Mouse (Mus musculus) forebrain, embryonic 14.5 days (tissue): Measurements from ENCODE around the gene Hist1h4j. TPM values are rescaled to one million over a fixed set of nuclear protein-coding genes. Genes with fewer than 3 reads are reported as not detected.
"Not testable (repeated sequence)": the region's sequence is repeated elsewhere in the genome, so short reads cannot be mapped to it uniquely, and the experiment has no call there.

ENCODE experiments used
- ATAC-seq: fragments of 200-750 bp; cut with Nextera tagmentation; 2 replicates; pipeline ENCODE4 v1.8.0; 2017; ENCODE audit warnings: mild to moderate bottlenecking, moderate library complexity
- DNase-seq: peaks from one replicate; pipeline ENCODE4 v3.0.0-alpha.2; 2015; ENCODE audit warnings: low spot score
- H3K27ac ChIP-seq: fragments of 300-500 bp; sonication (generic); 2 replicates; pipeline ENCODE4 v1.5.1; 2014; ENCODE audit warnings: low read depth, mild to moderate bottlenecking, control low read depth, low read length, moderate library complexity
- H3K27me3 ChIP-seq: fragments of 300-500 bp; sonication (generic); replicated peaks from 2 replicates; pipeline ENCODE4 v1.6.1; 2014; ENCODE audit warnings: low read length, control low read depth, mixed read lengths; ENCODE audit not compliant: control insufficient read depth, insufficient read depth
- H3K36me3 ChIP-seq: fragments of 300-500 bp; sonication (generic); 2 replicates; pipeline ENCODE4 v1.6.1; 2014; ENCODE audit warnings: low read length, control low read depth; ENCODE audit not compliant: control insufficient read depth, insufficient read depth
- H3K4me1 ChIP-seq: fragments of 300-500 bp; sonication (generic); 2 replicates; pipeline ENCODE4 v1.6.1; 2014; ENCODE audit warnings: antibody characterized with exemption, low read length, control low read depth; ENCODE audit not compliant: control insufficient read depth, insufficient read depth
- H3K4me2 ChIP-seq: fragments of 300-500 bp; sonication (generic); 2 replicates; pipeline ENCODE4 v1.6.1; 2014; ENCODE audit warnings: mild to moderate bottlenecking, control low read depth, low read length
- H3K4me3 ChIP-seq: fragments of 300-500 bp; sonication (generic); 2 replicates; pipeline ENCODE4 v1.5.1; 2014; ENCODE audit warnings: low read depth, low read length, control low read depth
- H3K9ac ChIP-seq: fragments of 300-500 bp; sonication (generic); 2 replicates; pipeline ENCODE4 v1.6.1; 2014; ENCODE audit warnings: mild to moderate bottlenecking, low read length, control low read depth, moderate library complexity
- H3K9me3 ChIP-seq: fragments of 300-500 bp; sonication (generic); replicated peaks from 2 replicates; pipeline ENCODE4 v1.6.1; 2016; ENCODE audit warnings: low read length, control low read depth, mixed read lengths; ENCODE audit not compliant: control insufficient read depth
- WGBS: fragments of 180-500 bp; shearing (Covaris S2); extraction: QIAGEN DNeasy Blood & Tissue Kit; methylation state at CpG from one replicate; pipeline ENCODE4 v1.1.7; 2014; 5-methylcytosine and 5-hydroxymethylcytosine counted together
- polyA plus RNA-seq: library from polyadenylated mRNA; unstranded; fragments of >200 nt; fragmentation: Nextera tagmentation; extraction: Ambion mirVana; gene quantifications from 2 replicates; pipeline ENCODE4 v1.2.1, GENCODE M21; 2014

Gene Hist1h4j
- polyA plus RNA-seq: 1.7 TPM in 2 replicates

- DNase-seq (peak; percentile 95), ATAC-seq (peak; percentile 92)
- not testable (repeated sequence) for H3K9me3 ChIP-seq, H3K27me3 ChIP-seq, H3K36me3 ChIP-seq
- peak within 1 kb of the TSS; percentile 76 for H3K9ac ChIP-seq
- H3K4me3 ChIP-seq: peak within 1 kb of the TSS; percentile 48
- peak within 1 kb of the TSS; percentile 68 for H3K4me2 ChIP-seq
- 0% methylated on average over 37 of the region's 56 CpGs for WGBS
- H3K4me1 ChIP-seq: peaks cover 11% of the 10 kb centered on the region
- H3K27ac ChIP-seq: peak within 1 kb of the TSS; percentile 97
Measured at GRCm38 (mm10) chr13:21734906-21735767, at the start of gene Hist1h4j. Gene Hist1h4j, plus strand, starts transcription at chr13:21735064.

- no peak for ATAC-seq
- Histone ChIP-seq H3K4me3 (no peak within 1 kb of the TSS), H3K4me2 (no peak within 1 kb of the TSS), H3K27me3 (no peaks in the 10 kb centered on the region), H3K36me3 (no peaks in the 10 kb centered on the region), H3K4me1 (no peaks in the 10 kb centered on the region), H3K9ac (no peak within 1 kb of the TSS), H3K27ac (no peak within 1 kb of the TSS), H3K9me3 (no peaks in the 10 kb centered on the region)
- DNase-seq: no peak
Measured at GRCm38 (mm10) chr13:21697811-21698210, 37.1 kb upstream of the Hist1h4j start, which contains the start of gene Olfr1359. Gene Olfr1359, plus strand, starts transcription at chr13:21698111.

- Histone ChIP-seq H3K27ac (no peak overlapping the region), H3K4me2 (no peak overlapping the region), H3K9me3 (no peaks in the 10 kb centered on the region), H3K36me3 (no peaks in the 10 kb centered on the region), H3K4me3 (no peak overlapping the region), H3K4me1 (no peaks in the 10 kb centered on the region), H3K9ac (no peak overlapping the region), H3K27me3 (no peaks in the 10 kb centered on the region)
- DNase-seq (no peak), ATAC-seq (no peak)
- 71% methylated on average over 4 of the region's 4 CpGs for WGBS
Measured at GRCm38 (mm10) chr13:21706669-21707068, 28.2 kb upstream of the Hist1h4j start.

GRCm38 (mm10) chr13:21710031-21710711, 24.7 kb upstream of the Hist1h4j start:
- Histone ChIP-seq H3K9me3 (no peaks in the 10 kb centered on the region), H3K4me1 (peaks cover 4% of the 10 kb centered on the region), H3K4me3 (peak overlapping the region; percentile 56), H3K36me3 (no peaks in the 10 kb centered on the region), H3K9ac (peak overlapping the region; percentile 63), H3K27ac (peak overlapping the region; percentile 66; the same call in 1 of the 2 replicates), H3K27me3 (no peaks in the 10 kb centered on the region), H3K4me2 (peak overlapping the region; percentile 67)
- peak; percentile 89 for DNase-seq
- under 1% methylated on average over 32 of the region's 32 CpGs for WGBS
- peak; percentile 86 for ATAC-seq

GRCm38 (mm10) chr13:21710821-21711525, 23.9 kb upstream of the Hist1h4j start:
- Histone ChIP-seq H3K36me3 (no peaks in the 10 kb centered on the region), H3K27ac (no peak overlapping the region), H3K4me1 (peaks cover 8% of the 10 kb centered on the region), H3K9me3 (no peaks in the 10 kb centered on the region), H3K9ac (peak overlapping the region; percentile 54), H3K4me2 (peak overlapping the region; percentile 67), H3K4me3 (peak overlapping the region; percentile 56), H3K27me3 (no peaks in the 10 kb centered on the region)
- peak; percentile 84 for ATAC-seq
- WGBS: 2% methylated on average over 22 of the region's 22 CpGs
- DNase-seq: peak; percentile 84

GRCm38 (mm10) chr13:21711698-21712097, 23.2 kb upstream of the Hist1h4j start:
- Histone ChIP-seq H3K36me3 (no peaks in the 10 kb centered on the region), H3K9me3 (no peaks in the 10 kb centered on the region), H3K4me3 (peak overlapping the region; percentile 56), H3K4me1 (peaks cover 8% of the 10 kb centered on the region), H3K27me3 (no peaks in the 10 kb centered on the region), H3K27ac (no peak overlapping the region), H3K9ac (peak overlapping the region; percentile 54; the same call in 1 of the 2 replicates), H3K4me2 (peak overlapping the region; percentile 67)
- DNase-seq (no peak), ATAC-seq (no peak)
- WGBS: 19% methylated on average over 4 of the region's 4 CpGs

GRCm38 (mm10) chr13:21714725-21715124, 20.1 kb upstream of the Hist1h4j start:
- ATAC-seq (no peak), DNase-seq (peak; percentile 83)
- H3K4me1 ChIP-seq: peaks cover 15% of the 10 kb centered on the region
- no peaks in the 10 kb centered on the region for H3K36me3 ChIP-seq
- H3K4me3 ChIP-seq: peak overlapping the region; percentile 40
- peak overlapping the region; percentile 78 for H3K4me2 ChIP-seq
- peak overlapping the region; percentile 94 for H3K27ac ChIP-seq
- H3K9me3 ChIP-seq: no peaks in the 10 kb centered on the region
- WGBS: under 1% methylated on average over 7 of the region's 7 CpGs
- peak overlapping the region; percentile 69 for H3K9ac ChIP-seq
- H3K27me3 ChIP-seq: no peaks in the 10 kb centered on the region

- peak overlapping the region; percentile 69 for H3K9ac ChIP-seq
- H3K4me1 ChIP-seq: peaks cover 20% of the 10 kb centered on the region
- H3K27me3 ChIP-seq: no peaks in the 10 kb centered on the region
- H3K4me3 ChIP-seq: peak overlapping the region; percentile 40
- H3K27ac ChIP-seq: peak overlapping the region; percentile 94
- ATAC-seq: no peak
- no peaks in the 10 kb centered on the region for H3K9me3 ChIP-seq
- H3K4me2 ChIP-seq: peak overlapping the region; percentile 78
- under 1% methylated on average over 19 of the region's 22 CpGs for WGBS
- H3K36me3 ChIP-seq: no peaks in the 10 kb centered on the region
- DNase-seq: peak; percentile 41
Measured at GRCm38 (mm10) chr13:21715131-21715863, 19.6 kb upstream of the Hist1h4j start.
